Mouse (Mus musculus) heart, adult 11 months (tissue): ENCODE measurements around the gene Agrp.

Experiments
- DNase-seq: peaks from one replicate; pipeline ENCODE4 v3.0.0; 2022

The Agrp gene

DNA sequence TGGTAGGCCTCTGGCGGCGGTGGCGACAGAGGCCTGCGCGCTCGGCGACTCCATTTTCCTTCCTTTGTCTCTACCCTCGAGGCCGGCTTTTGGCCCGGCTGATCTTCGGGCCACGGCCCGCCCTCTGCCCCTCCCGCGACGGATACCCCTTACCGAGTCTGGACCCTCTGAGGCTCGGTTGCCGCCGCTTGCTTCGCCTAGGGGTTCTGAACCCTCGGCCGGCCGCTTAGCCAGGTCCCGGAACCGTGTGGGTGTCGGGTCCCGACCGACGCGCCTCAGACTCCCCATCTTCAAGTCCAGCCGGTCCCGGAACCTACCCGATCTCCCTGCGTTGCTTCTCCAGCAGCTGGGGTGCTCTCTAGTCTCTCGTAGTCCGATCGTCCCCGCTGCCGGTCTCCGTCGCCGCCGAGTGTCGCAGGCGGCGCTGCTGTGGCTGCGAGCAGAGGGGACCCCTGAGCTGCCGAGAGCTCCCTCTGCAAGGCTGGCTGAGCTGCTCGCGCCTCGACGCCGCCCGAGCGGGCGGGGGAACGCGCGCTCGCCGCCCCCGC is at the start of gene Agrp:
Gene Agrp (minus strand): TSS at position 431 of the 548 bp plus-strand sequence.
- no peak for DNase-seq

GRCm38 (mm10) chr8:105686551-105686950 is 49.4 kb upstream of the Agrp start:
- DNase-seq = peak; percentile 89

DNA sequence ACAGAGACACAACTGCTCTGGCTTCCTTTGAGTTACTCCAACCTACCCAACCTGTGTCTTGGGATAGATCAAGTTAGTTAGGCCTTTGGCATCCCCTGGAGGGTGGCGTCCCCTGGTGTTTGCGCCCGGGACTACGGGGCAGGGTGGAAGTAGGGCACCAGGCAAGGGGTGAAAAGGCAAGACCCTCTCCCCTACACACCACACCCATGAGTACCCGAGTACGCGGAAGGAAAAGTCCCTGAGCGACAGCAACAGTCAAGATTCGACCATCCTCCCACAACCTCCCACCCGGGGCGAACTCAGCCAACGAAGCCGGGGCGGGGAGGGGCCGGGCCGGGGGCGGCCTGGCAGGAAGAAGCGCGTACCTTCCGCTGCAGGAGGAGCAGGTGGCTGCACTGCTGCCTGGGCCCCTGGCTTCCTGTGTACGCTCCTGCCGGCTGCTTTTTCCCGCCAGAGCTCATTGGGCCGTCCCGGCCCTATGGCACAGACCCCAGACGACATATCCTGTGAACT is 48.7 kb upstream of the Agrp start, which contains the start of gene Carmil2:
Gene Carmil2 (plus strand): TSS at position 479 of the 513 bp plus-strand sequence.
- DNase-seq = peak; percentile 96

DNA sequence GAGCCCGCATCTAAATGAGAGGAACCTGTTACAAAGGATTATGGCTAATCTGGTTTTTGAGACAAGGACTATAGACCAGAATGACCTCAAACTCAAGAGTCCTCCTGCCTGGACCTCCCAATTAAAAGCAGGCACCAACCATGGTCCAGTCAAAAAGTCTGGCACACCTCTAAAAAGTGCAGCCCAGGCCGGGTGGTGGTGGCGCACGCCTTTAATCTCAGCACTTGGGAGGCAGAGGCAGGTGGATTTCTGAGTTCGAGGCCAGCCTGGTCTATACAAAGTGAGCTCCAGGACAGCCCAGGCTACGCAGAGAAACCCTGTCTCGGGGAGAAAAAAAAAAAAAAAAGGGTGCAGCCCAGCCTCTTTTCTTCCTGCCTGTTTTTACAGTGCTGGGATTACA is 48.1 kb upstream of the Agrp start:
- no peak for DNase-seq

DNA sequence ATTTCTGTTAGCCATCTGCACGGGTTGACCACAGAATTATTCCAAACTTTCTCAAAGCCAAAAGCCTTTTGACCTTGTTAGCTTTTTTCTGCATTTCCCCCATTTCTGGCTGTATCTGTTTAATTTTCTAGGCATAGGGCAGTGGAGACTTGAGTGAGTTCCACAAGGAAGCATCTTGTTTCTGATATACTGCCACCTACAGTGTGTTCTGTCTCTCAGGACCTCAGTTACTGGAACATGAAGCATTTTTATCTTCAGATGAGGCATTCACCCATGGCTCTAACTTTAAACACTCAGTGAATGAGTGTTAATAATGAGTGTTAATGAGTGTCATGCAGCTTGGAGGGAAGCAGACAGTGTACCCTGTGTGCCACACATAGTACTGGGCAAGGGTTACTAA is 40.7 kb upstream of the Agrp start:
- peak; percentile 55 for DNase-seq

- DNase-seq = peak; percentile 83
Observed at GRCm38 (mm10) chr8:105661167-105661566, 24.0 kb upstream of the Agrp start.

GRCm38 (mm10) chr8:105657641-105658040 is 20.4 kb upstream of the Agrp start:
- DNase-seq = peak; percentile 79

DNA sequence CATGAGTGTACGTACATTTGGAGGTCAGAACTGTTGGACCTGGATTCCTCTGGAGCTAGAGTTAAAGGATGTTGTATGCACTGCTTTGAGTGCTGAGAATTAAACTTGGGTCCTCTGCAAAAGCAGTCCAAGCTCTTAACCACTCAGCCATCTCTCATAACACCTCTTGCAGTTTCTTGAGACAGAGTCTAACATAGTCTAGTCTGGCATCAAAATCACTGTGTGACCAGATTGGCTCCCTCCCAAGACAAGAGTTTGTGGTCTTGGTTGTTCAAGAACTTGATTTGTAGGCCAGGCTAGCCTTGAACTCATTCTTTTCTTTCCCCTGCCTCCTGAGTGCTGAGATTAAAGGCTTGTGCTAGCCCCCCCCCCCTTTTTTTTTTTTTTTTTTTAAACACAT is 11.7 kb upstream of the Agrp start:
- DNase-seq = peak; percentile 55

DNA sequence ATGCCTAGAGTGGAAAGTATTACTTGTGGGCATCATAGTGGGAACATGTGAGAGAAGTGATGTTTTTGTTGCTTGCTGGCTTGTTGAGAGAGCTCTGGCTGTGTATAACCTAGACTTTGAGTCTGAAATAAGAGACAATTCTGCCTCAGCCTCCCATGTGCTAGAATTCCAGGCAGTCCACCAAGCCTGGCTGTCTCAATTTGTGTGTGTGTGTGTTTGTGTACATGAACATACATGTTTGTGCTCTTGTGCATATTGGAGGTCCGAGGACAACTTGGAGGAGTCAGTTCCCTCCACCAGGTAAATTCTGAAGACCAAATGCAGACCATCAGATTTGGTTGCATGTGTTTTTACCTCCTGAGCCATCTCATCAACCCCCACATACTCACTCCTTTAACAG is 8.0 kb upstream of the Agrp start:
- peak; percentile 71 for DNase-seq

- peak; percentile 89 for DNase-seq
Observed at GRCm38 (mm10) chr8:105640511-105640910, 3.3 kb upstream of the Agrp start.

DNA sequence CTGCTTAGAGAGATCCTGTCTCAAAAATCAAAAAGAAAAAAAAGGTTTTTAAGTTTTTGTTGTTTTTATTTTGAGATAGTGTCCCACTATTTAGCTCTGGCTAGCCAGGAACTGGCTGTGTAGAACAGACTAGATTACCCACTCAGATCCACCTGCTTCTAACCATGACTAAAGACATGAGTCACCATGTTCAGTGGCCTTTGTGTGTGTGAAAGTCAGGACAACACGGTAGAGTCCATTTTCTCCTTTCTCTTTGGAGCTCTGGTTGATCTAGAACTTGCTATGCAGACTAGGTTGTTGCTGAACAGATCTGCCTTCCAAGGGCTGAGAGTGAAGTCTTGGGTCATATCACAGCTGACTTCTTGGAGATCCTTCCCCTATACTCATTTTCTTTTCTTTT is 2.6 kb upstream of the Agrp start:
- peak; percentile 50 for DNase-seq

DNA sequence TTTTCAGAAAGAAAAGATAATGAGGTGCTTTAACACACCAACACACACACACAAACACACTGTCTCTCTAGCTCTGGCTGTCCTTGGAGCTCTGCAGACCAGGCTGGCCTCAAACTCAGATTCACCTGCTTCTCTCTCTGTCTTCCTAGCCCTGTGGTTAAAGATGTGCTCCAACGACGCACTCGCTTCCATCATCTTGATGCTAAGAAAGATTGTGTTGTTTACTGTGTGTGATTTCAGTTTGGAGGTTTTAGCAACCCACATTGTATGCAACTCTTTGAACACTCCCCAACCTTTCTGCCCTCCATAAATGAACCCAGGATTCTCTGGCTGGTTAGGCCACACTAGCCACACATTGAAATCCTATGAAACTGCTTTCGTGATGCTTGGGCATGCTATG is 1.3 kb upstream of the Agrp start:
- DNase-seq = no peak

DNA sequence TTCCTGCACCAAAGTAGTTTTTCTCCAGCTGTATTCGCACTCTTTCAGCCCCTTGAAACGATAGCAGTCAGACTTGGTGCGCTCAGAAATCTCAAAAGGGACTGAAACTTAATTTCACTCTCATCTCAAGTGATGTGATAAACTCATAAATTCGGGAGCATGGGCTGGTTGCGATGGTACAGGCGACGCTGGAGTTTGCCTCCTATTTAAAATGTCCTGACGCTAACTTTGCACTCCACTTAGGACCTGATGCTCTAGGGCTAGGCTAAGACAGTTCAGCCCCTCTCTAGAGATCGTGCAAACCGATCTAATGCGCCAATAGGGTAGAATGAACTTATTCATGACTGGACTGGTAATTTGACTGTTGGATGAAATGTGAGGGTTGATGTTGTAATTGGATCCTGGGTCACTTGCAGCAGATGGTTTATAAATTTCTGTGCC is 428 bp upstream of the Agrp start:
- DNase-seq = no peak

- peak; percentile 99 for DNase-seq
Observed at GRCm38 (mm10) chr8:105636018-105636962, 903 bp downstream of the Agrp start, which contains the start of gene Ctcf. TSS of gene Ctcf (plus strand) at chr8:105636568.

DNA sequence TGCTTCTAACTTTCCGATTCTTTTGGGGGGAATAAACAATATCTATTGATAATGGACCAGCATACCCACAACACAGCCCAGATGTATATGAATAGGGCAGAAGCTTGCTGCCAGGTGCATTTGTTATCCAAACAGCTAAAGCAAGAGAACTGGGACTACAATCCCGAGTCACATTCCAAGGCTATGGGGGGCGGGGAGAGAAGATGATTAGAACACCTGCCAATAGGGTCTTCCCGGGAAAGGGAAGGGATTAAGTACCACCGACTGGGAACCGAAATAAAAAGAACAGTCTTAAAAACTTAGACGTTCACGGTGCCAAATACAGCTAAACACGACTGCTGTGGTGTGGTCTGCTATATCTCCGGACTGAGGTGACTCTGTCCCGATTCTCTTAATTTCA is 1.7 kb downstream of the Agrp start:
- DNase-seq = no peak

- peak; percentile 82 for DNase-seq
Observed at GRCm38 (mm10) chr8:105634771-105635458, 2.3 kb downstream of the Agrp start.

- no peak for DNase-seq
Observed at GRCm38 (mm10) chr8:105629337-105629736, 7.9 kb downstream of the Agrp start.

GRCm38 (mm10) chr8:105626086-105626485 is 11.1 kb downstream of the Agrp start:
- peak; percentile 70 for DNase-seq

DNA sequence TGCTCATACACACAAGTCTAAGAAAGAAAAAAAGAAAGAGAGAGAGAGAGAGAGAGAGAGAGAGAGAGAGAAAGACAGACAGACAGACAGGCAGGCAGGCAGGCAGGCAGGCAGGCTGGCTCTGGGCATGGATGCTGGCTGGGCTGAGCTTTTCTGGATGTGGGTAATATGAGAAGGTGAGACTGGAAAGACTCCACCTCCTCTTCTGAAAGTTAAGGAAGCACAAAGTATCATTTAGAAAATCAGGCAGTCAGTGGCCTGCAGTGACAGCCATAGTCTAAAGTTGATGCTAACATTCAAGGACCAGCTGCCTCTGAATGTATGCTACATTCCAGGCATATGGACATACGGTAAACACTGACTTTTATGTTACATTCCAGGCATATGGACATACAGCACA is 12.4 kb downstream of the Agrp start:
- peak; percentile 69 for DNase-seq

GRCm38 (mm10) chr8:105624401-105624800 is 12.8 kb downstream of the Agrp start:
- DNase-seq = peak; percentile 84

GRCm38 (mm10) chr8:105623679-105624245 is 13.4 kb downstream of the Agrp start:
- peak; percentile 88 for DNase-seq

DNA sequence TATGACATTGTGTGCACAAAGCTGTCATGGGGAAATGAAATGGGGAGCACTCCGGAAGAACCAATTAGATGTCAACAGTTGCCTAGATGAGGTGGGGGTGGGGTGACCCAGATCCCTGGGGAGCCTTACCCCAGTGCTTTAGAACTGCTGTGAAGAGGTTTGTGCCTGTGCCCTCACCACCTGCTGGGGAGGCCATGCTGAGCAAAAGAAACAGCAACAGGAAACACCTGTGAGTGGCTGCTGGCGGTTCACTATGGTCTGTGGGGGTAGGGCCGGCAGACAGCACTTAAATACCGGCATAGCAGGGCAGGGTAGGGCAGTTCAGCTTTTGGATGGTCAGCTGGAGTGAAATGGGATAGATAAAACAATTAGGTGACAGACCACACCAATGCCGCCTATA is 14.1 kb downstream of the Agrp start:
- peak; percentile 97 for DNase-seq

DNA sequence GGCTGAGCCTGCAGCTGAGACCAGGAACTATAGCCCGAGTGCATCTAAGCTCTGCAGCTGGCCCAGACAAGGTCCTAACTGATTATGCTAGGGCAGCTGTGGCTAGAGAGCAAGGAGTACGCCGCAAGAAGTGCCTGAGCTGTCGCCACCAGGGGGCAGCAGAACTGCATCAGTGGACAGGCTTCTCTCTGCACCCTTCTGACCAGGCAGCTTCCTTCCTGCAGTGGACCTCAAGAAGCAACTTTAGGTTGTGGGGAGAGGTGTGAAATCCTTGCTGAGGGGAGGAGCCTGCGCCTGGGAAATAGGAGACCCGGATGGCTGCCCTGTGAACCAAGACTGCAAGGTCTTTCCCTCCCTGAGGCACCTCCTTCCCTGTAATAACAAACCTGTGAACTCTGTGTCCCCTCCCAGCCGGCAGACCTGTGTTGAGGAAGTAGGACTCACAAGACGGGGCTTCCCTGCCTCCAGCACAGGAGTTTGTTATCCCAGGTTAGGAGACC is 14.7 kb downstream of the Agrp start:
- DNase-seq = peak; percentile 99
